Mouse (Mus musculus) hindbrain, postnatal 0 days (tissue): ENCODE results near the gene Rnh1. TPM values are rescaled to one million over a fixed set of nuclear protein-coding genes. Genes with fewer than 3 reads are reported as not detected.

Experiments used
- ATAC-seq: fragments of 200-750 bp; cut with Nextera tagmentation; 2 replicates; pipeline ENCODE4 v1.8.0; 2017; ENCODE audit warnings: mild to moderate bottlenecking, moderate TSS enrichment, moderate library complexity
- DNase-seq: peaks from one replicate; pipeline ENCODE4 v3.0.0-alpha.2; 2015; ENCODE audit warnings: low spot score
- H3K27ac ChIP-seq: fragments of 300-500 bp; sonication (generic); 2 replicates; pipeline ENCODE4 v1.5.1; 2014; ENCODE audit warnings: mild to moderate bottlenecking
- H3K27me3 ChIP-seq: fragments of 300-500 bp; sonication (generic); 2 replicates; pipeline ENCODE4 v1.6.1; 2014; ENCODE audit warnings: low read length, mixed read lengths; ENCODE audit not compliant: insufficient read depth
- H3K36me3 ChIP-seq: fragments of 300-500 bp; sonication (generic); 2 replicates; pipeline ENCODE4 v1.6.1; 2014; ENCODE audit warnings: low read length, mixed read lengths; ENCODE audit not compliant: insufficient read depth
- H3K4me1 ChIP-seq: fragments of 300-500 bp; sonication (generic); 2 replicates; pipeline ENCODE4 v1.6.1; 2014; ENCODE audit warnings: antibody characterized with exemption, low read length, mixed read lengths; ENCODE audit not compliant: insufficient read depth
- H3K4me2 ChIP-seq: fragments of 300-500 bp; sonication (generic); 2 replicates; pipeline ENCODE4 v1.6.1; 2014; ENCODE audit warnings: low read depth, mild to moderate bottlenecking, low read length, moderate library complexity, mixed read lengths
- H3K4me3 ChIP-seq: fragments of 300-500 bp; sonication (generic); 2 replicates; pipeline ENCODE4 v1.5.1; 2014; ENCODE audit warnings: low read length
- H3K9ac ChIP-seq: fragments of 300-500 bp; sonication (generic); replicated peaks from 2 replicates; pipeline ENCODE4 v1.6.1; 2014; ENCODE audit warnings: mild to moderate bottlenecking, low read length, moderate library complexity, mixed read lengths
- H3K9me3 ChIP-seq: fragments of 300-500 bp; sonication (generic); 2 replicates; pipeline ENCODE4 v1.6.1; 2016; ENCODE audit warnings: low read length, mixed read lengths
- CTCF ChIP-seq: IDR thresholded peaks from 2 replicates; pipeline ENCODE4 v1.5.1; 2016; ENCODE audit warnings: antibody characterized with exemption, control low read depth, low read depth
- WGBS: fragments of 180-500 bp; shearing (Covaris S2); extraction: QIAGEN DNeasy Blood & Tissue Kit; methylation state at CpG from one replicate; pipeline ENCODE4 v1.1.7; 2014; 5-methylcytosine and 5-hydroxymethylcytosine counted together
- polyA plus RNA-seq: library from polyadenylated mRNA; unstranded; fragments of >200 nt; fragmentation: Nextera tagmentation; extraction: Ambion mirVana; gene quantifications from 2 replicates; pipeline ENCODE4 v1.2.1, GENCODE M21; 2015
- total RNA-seq: library from RNA; depleted of rRNA; stranded (reverse); fragments of >200 nt; gene quantifications from 2 replicates; pipeline ENCODE4 v1.2.3, GENCODE M21; 2014

The Rnh1 gene
- total and polyA plus RNA-seq, 2 experiments from 2014 or later, result 55.3 to 65.2 TPM

DNA sequence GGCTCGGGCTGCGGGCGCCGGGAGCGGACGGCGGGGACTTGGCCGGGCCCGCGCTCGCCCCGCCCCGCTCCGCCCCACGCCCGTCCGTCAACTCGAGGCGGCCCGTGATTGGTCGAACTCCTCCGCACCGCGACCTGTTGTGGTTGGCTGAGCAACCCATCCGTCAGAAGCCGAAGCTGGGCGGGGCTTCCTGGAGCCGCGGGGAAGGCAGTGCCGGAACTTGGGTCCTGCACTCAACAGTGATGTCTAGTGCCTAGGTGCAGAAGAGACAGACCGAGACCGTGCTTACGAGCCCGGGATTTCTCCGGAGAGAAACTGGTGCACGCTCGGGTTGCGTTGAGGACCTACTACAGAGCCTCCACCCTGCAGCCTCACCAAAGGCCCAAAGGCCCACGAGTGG is 21.3 kb upstream of the Rnh1 start, which contains the start of the genes Hras and Lrrc56:
TSS of gene Hras (minus strand) at position 58 of the 400 bp plus-strand sequence.
TSS of gene Lrrc56 (plus strand) at position 210 of the 400 bp plus-strand sequence.
- peak within 1 kb of the TSS; percentile 73 for H3K4me3 ChIP-seq
- no peaks in the 10 kb centered on the region for H3K27me3 ChIP-seq
- H3K4me1 ChIP-seq, result peaks cover 10% of the 10 kb centered on the region
- peaks cover 17% of the 10 kb centered on the region for H3K36me3 ChIP-seq
- peak within 1 kb of the TSS; percentile 90 for H3K9ac ChIP-seq
- peak; percentile 95 for ATAC-seq
- WGBS, result under 1% methylated on average over 30 of the region's 39 CpGs
- peak within 1 kb of the TSS; percentile 79 for H3K27ac ChIP-seq
- no peak for TF ChIP-seq CTCF
- no peaks in the 10 kb centered on the region for H3K9me3 ChIP-seq
- H3K4me2 ChIP-seq, result peak within 1 kb of the TSS; percentile 90
- peak; percentile 98 for DNase-seq

DNA sequence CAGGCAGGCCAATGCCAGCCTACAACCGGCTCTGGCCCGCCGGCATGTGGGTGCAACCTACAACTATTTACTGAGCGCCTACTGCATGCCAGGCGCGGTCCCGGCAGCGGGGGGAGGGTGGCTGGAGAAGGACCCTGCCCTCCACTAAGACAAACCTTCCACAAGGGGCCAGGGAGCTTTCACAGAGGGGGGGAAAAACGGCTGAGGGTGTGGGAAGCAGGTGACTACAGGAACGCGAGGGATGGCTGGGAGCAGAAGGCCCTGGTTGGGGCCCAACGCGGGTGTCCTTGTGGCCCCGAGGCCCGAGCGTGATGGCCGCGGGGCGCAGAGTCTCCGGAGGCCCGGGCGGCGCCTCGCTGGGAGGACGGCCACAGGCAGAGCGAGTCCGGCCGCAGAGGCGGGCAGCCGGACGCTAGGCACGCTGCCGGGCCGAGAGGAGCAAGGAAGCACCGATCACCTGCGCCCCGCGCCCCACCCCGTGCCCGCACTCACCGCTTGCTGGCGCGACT is 20.7 kb upstream of the Rnh1 start:
- ATAC-seq (no peak; the same call in 1 of the 2 replicates), DNase-seq (peak; percentile 46)
- H3K4me3 ChIP-seq, result peak overlapping the region; percentile 73
- no peaks in the 10 kb centered on the region for H3K9me3 ChIP-seq
- H3K4me2 ChIP-seq, result peak overlapping the region; percentile 90
- 1% methylated on average over 22 of the region's 43 CpGs for WGBS
- H3K27me3 ChIP-seq, result no peaks in the 10 kb centered on the region
- peaks cover 17% of the 10 kb centered on the region for H3K36me3 ChIP-seq
- H3K27ac ChIP-seq, result peak overlapping the region; percentile 79
- TF ChIP-seq CTCF, result 0 out of 2 replicates have a peak, but pooled peaks have one; percentile 4
- peaks cover 10% of the 10 kb centered on the region for H3K4me1 ChIP-seq
- peak overlapping the region; percentile 90 for H3K9ac ChIP-seq

- H3K4me3 ChIP-seq, result peak overlapping the region; percentile 73
- DNase-seq (peak; percentile 10), ATAC-seq (no peak)
- TF ChIP-seq CTCF, result no peak
- no peaks in the 10 kb centered on the region for H3K27me3 ChIP-seq
- H3K9ac ChIP-seq, result peak overlapping the region; percentile 90
- H3K4me1 ChIP-seq, result peaks cover 10% of the 10 kb centered on the region
- peak overlapping the region; percentile 79; the same call in 1 of the 2 replicates for H3K27ac ChIP-seq
- peak overlapping the region; percentile 90 for H3K4me2 ChIP-seq
- 29% methylated on average over 12 of the region's 12 CpGs for WGBS
- H3K36me3 ChIP-seq, result peaks cover 17% of the 10 kb centered on the region
- no peaks in the 10 kb centered on the region for H3K9me3 ChIP-seq
These were observed 20.2 kb upstream of the Rnh1 start for GRCm38 (mm10) chr7:141192776-141193347.

DNA sequence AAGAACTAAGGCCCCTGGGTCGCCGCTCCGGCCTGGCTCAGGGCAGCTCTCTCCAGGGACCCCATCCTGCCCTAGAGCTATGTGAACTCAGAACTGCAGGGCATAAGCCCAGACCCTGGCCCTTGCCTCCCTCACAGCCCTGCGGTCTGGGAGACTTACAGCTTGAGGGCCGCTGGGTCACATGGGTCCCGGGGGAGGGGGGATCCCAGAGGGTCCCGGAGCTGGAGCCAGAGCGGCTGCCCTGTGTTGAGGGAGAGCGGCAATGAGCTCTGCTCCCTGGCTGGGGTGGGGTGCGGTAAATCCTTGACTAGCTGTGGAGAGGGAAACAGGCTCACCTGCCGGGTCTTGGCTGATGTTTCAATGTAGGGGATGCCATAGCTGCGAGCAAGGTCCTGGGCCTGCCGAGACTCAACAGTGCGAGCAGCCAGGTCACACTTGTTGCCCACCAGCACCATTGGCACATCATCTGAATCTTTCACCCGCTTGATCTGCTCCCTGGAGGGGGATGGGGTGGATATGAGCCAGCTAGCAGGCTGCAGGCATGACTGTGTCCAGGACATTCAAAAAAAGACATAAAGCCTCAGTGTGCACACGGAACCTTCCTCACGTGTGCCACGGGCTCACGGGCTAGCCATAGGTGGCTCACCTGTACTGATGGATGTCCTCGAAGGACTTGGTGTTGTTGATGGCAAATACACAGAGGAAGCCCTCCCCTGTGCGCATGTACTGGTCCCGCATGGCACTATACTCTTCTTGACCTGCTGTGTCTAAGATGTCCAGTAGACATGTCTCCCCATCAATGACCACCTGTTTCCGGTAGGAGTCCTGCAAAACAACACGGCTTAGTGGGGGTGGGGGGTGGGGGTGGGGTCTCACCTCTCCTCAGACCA is 19.4 kb upstream of the Rnh1 start:
- Histone ChIP-seq H3K4me2 (peak overlapping the region; percentile 90), H3K4me1 (peaks cover 10% of the 10 kb centered on the region), H3K27me3 (no peaks in the 10 kb centered on the region), H3K4me3 (peak overlapping the region; percentile 73), H3K27ac (no peak overlapping the region), H3K36me3 (peaks cover 17% of the 10 kb centered on the region), H3K9ac (no peak overlapping the region; the same call in 1 of the 2 replicates), H3K9me3 (no peaks in the 10 kb centered on the region)
- no peak for TF ChIP-seq CTCF
- WGBS, result 93% methylated on average over 24 of the region's 24 CpGs
- ATAC-seq (no peak), DNase-seq (no peak)

DNA sequence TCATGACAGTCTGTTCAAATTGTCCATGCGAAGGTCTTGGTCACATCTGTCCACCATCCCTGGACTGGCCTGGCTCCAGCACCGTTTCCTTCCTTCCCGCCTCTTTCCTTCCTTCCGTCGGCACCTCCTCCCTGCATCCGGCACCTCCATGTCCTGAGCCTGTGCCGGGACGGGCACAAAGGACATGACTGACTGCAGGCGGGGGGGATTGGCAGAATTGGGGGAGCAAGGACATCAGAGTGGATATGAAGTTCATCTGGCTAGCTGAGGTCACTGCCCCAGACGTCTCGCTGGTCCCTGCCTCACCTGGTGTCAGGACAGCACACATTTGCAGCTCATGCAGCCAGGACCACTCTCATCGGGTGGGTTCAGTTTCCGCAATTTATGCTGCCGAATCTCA is 18.4 kb upstream of the Rnh1 start:
- Histone ChIP-seq H3K9ac (no peak overlapping the region), H3K27ac (no peak overlapping the region), H3K4me1 (peaks cover 10% of the 10 kb centered on the region), H3K4me3 (no peak overlapping the region), H3K9me3 (no peaks in the 10 kb centered on the region), H3K4me2 (no peak overlapping the region), H3K27me3 (no peaks in the 10 kb centered on the region), H3K36me3 (peaks cover 17% of the 10 kb centered on the region)
- TF ChIP-seq CTCF, result no peak
- WGBS, result 91% methylated on average over 14 of the region's 14 CpGs
- no peak for ATAC-seq
- no peak for DNase-seq

DNA sequence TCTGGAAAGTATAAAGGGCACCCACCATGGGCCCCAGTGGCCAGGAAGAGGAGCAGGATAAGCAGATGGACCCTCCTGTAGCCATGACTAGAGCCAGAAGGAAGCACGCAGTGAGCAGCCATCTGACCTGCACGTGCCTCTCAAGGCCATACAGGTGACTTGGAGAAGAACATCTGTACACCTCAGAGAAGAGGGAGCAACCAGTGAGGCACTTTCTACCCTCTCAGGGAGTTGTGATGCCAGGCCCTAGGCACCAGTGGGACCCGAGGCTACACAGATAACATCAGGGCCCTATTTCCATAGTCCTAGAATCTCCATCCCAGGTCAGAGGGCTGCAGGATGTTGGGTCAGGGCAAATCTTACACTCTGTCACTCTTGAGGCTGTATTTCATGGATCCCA is 17.6 kb upstream of the Rnh1 start:
- H3K4me1 ChIP-seq, result peaks cover 10% of the 10 kb centered on the region

More for the DNA sequence above, 17.6 kb upstream of the Rnh1 start:
- Histone ChIP-seq H3K27ac (no peak overlapping the region), H3K9me3 (no peaks in the 10 kb centered on the region), H3K36me3 (peaks cover 17% of the 10 kb centered on the region), H3K4me2 (no peak overlapping the region), H3K27me3 (no peaks in the 10 kb centered on the region), H3K9ac (no peak overlapping the region), H3K4me3 (no peak overlapping the region)
- no peak for ATAC-seq
- WGBS, result 92% methylated on average over 3 of the region's 3 CpGs
- DNase-seq, result no peak
- no peak for TF ChIP-seq CTCF
